Mouse (Mus musculus): ENCODE results near the gene Paqr9. TPM values are rescaled to one million over a fixed set of nuclear protein-coding genes. Genes with fewer than 3 reads are reported as not detected.
A peak's percentile ranks its signal among the peaks of the same experiment; 100 is the strongest.

The Paqr9 gene
- total RNA-seq, 2 experiments from 2014 or later: 50.6 to 51.6 TPM

- DNase-seq: no peak
Observed at GRCm38 (mm10) chr9:95546679-95547078, 12.8 kb upstream of the Paqr9 start.

GRCm38 (mm10) chr9:95549626-95550411 lies 9.6 kb upstream of the Paqr9 start:
- no peak for DNase-seq

GRCm38 (mm10) chr9:95550856-95551774 lies 8.3 kb upstream of the Paqr9 start:
- no peak for DNase-seq

- DNase-seq: no peak
Observed at GRCm38 (mm10) chr9:95552175-95552705, 7.2 kb upstream of the Paqr9 start.

DNA sequence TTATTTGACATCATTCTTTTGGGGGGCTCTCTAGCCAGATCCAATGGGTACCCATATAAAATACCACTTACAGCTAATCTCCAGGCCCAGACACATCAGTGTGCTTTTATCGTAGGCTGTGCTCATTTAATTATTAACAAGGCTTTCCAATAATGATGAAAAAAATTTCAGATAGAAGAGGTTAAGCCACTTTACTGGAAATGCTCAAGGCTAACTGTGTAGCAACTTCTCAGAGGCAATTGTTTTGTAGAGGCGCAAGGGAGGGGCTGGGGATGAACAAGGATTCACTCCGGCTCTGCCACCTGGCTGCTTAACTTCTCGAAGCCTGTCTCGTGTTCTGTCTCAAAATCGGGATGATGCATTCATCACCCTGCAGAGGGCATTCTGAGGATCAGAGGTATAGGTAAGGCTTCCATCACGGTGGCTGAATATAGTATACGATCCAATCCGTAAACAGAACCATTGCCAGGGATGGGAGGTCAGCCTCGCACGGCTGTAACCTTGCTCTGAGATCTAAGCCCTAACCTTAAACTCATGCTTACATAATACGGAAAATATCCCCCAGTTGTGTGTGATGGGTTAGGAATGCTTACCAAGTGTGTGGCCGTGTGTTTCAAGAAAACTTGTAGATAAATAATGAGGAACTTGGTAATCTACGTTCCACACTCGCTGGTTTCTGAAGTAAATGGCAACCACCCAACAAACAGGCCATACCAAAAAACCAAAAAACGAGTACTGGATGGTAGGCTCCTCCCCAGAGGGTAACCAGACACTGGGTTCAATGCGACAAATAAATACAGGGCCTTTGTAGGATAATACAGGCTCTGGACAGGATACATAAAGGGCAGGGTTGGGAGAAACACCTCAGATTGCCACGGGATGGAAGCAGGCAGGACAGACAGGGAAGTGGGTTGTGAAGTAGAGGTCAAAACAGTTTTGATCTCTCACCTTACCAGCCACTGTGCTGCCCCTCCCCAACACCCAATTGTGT lies 4.9 kb upstream of the Paqr9 start:
- DNase-seq: no peak

- DNase-seq: no peak
Observed at GRCm38 (mm10) chr9:95555233-95555740, 4.2 kb upstream of the Paqr9 start.

GRCm38 (mm10) chr9:95556067-95556512 lies 3.4 kb upstream of the Paqr9 start:
- no peak for DNase-seq

DNA sequence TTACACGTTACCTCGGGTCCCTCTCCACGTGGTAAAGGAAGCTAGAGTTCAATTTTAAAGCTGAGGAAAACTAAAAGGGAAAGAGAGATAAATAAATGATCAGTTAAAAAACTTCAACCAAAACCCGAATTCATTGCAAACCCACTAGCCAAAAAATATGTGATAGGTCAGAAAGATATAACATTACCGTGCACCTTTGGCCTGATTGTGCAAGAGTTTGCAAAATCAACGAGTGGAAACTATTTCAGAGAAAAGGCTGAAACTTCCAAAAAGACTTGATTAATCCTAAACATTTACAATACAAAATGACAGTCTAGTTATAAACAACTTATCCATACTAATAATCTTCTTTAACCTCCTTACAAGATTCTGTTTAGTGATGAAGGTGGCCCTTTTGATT lies 1.7 kb upstream of the Paqr9 start:
- DNase-seq: no peak

- DNase-seq: no peak
Observed at GRCm38 (mm10) chr9:95558726-95559058, 765 bp upstream of the Paqr9 start.

GRCm38 (mm10) chr9:95559936-95560735 lies 679 bp downstream of the Paqr9 start:
- DNase-seq: peak; percentile 43 to 60

DNA sequence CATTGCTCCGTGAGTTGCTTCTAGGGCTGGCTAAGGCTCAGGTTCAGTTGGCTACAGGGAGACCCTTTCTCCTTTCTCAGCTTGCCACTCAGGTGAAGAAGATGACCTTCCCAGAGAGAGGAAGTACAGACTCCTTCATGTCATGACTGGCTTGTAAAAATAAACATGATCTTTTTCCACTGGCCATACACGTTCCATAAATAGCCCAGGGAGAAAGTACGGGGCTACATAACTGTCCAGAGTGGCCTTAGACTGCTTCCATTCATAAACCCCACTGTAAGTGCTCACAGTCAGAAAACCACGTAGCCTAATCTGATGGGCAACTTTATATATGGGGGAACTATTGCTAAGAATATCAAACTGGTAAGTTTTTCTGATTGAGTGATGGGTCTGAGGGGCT lies 4.6 kb downstream of the Paqr9 start:
- no peak for DNase-seq

DNA sequence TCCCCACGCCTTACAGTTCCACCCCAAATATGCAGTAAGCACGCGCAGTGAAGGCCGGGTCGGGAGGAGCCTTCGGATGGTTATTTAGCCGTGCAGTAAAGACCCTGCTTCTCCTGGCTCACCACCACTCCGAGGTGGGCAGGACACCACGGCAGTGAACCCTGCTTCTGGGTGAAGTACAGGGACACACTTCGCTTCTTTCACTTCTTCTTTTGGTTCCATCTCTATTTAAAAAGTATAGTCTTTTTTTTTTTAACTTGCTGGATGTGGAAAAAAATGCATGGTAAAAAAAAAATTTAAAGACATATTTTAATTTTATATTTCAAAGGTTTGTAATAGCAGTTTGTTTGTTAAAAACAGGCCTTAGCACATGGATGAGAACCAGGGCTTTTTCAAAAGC lies 6.9 kb downstream of the Paqr9 start:
- DNase-seq: no peak

- no peak for DNase-seq
Observed at GRCm38 (mm10) chr9:95566931-95567330, 7.5 kb downstream of the Paqr9 start.

- no peak for DNase-seq
Observed at GRCm38 (mm10) chr9:95569249-95569648, 9.8 kb downstream of the Paqr9 start.

GRCm38 (mm10) chr9:95569966-95570365 lies 10.5 kb downstream of the Paqr9 start:
- no peak for DNase-seq

DNA sequence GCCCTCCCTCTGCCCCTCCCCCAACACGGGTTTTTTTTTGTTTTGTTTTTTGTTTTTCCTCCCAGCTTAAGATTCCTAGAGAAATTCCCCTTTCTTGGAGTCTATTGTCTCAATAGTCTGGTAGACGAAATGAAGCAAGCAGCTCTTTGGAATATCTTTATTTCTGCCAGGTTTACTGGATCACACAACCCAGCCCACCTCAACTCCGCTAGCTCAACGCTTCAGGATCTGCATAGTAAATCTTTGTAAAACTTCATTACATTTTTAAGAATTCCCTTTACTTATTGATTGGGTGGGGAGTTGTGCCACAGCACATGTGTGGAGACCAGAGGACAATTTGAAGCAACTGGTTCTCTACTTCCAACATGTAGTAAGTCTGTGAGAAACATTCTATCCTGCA lies 11.1 kb downstream of the Paqr9 start:
- no peak for DNase-seq

DNA sequence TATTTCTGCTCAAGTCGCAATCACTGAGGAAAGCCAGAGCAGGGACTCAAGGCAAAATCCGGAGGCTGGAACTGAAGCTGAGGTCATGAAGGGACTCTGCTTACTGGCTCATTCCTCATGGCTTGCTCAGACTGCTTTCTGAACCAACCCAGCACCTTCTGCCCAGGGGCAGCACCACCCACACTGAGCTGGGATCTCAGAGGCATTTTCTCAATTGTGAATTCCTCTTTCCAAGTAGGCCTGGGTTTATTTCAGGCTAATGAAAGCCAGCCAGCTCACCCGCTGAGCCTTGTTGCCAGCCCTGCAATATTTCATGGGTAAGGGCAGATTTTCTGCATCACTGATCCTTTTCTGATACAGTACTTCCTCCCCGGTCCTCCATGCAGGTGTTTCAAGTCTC lies 12.0 kb downstream of the Paqr9 start:
- DNase-seq: no peak

DNA sequence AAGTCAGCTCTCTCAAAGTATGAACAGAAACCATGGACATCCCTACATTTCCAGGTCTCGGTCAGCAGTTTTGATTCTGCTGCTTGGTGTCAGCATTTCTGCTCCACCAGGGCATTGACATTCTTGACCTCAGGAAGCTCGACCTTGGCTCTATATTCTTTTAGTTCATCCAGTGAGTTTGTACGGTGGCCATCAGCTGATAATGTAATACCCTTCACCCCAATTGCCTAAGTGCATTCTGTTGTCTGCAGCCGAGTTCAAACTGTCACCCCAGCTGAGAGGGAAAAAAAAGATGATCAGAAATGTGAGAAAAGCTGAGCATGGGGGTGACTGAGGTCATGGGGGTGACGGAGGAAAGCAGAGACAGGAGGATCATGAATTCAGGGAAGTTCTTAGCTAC lies 13.1 kb downstream of the Paqr9 start:
- DNase-seq: no peak

DNA sequence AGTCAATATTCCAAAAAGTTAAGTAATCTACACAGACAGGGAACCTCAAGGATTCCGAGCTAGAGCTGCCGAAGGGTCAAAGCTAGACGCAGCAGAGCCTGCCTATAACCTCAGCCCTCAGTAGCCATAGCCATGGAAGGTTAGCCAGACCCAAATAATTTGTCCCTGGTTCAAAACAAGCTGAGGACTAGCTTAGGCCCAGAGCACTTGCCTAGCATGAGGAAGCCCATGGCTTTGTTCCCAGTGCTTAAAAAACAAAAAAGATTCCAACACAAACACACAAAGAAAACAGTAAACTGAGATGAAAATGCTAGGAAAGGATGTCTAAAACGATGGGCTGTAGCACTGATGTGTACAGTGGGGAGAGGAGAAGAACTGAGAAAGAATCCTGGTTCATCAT lies 14.7 kb downstream of the Paqr9 start:
- DNase-seq: no peak

- DNase-seq: no peak
Observed at GRCm38 (mm10) chr9:95577502-95577901, 18.0 kb downstream of the Paqr9 start.

GRCm38 (mm10) chr9:95578366-95578895 lies 19.0 kb downstream of the Paqr9 start:
- no peak for DNase-seq

All from layer of hippocampus, postnatal 36 days (tissue).